Mouse (Mus musculus): ENCODE measurements around the gene Trpm2.

DNA sequence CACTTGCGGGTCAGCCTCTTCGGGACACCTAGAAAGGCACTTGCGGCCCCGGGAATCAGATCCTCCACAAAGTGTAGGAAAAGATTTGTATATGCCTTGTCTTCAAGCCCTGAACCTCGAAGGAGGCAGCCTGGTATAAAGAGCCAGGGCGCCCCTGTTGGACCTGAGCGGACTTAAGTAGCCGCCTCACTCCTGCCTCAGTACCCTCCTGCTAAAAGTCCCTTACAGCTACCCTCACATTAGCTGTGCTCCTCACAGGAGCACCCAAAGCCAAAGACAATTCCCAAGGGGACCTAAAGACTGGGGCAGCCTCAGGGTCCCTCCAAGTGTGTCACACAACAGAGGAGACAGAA is 414 bp downstream of the Trpm2 start:
- TF ChIP-seq GATA1 (IDR thresholded peaks at IDR 0.05; ENCODE audit: low read length): no peak
- no peak for TF ChIP-seq TAL1 (IDR thresholded peaks at IDR 0.05; ENCODE audit: low read length)
